Mouse (Mus musculus): ENCODE data around the gene Sez6l2.

DNA sequence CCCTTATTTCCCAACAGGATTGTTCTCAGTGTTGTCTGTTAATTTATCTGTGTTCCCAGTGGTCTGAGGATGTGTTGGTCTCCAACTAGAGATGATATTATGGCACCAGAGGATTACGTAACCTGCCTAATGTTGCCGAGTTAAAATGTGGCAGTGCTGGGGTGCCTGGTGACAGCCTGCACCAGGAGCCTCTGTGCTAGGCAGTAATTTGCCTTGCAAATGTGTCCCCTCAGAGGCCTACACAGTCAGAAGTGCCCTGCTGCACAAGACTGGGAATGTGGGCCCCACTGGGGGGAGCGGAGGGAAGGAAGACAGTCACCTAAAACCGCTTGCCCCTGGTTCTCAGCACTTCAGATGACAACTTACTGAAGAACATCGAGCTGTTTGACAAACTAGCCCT lies 8.6 kb upstream of the Sez6l2 start:
- TF ChIP-seq CTCF (IDR thresholded peaks at IDR 0.05; ENCODE audit: borderline replicate concordance, extremely low read depth, insufficient read depth, insufficient read length) (no peak), POLR2A (IDR thresholded peaks at IDR 0.05; ENCODE audit: borderline replicate concordance, extremely low read depth, insufficient read depth, insufficient read length, poor library complexity, severe bottlenecking) (no peak)

Measured in brain, embryonic 14.5 days (tissue).